21 mouse cellular contexts compared by ENCODE assay signal in the genomic region with DNA sequence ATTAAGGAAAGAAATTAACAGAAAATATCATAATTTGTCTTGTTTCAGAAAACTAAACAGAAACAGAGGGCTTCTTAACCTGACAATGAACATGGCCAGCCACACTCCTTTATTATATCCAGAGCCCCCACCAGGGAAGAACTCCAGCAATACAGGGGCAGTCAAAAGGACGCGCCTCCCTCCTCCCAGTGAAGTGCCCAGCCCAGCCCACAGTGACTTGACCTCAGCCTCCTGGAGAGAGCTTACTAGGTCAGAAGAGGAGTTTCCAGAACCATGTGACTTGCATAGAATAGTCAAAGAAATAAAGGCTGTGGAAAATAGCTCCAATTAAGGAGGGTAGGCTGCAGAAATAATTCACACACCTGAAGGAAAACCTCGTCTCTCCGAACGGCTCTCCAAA.
DNase-seq lines count a peak whose midpoint lies in the region; ATAC-seq lines count a peak whose summit lies in the region.
"Had no signal": no experiment of that assay in that cellular context is flagged by ENCODE, and none has a peak within 500 bp of the region (broad histone marks: within the 10 kb centered on the region; RNA-seq: fewer than 3 reads in every experiment).

No protein-coding gene starts in this region.

- H3K9ac ChIP-seq in forebrain, embryonic 13.5 days: no peak overlapping the region
- no peak overlapping the region for H3K9ac ChIP-seq in midbrain, embryonic 14.5 days (replicated peaks; ENCODE audit: low read length)
- H3K9ac ChIP-seq: embryonic facial prominence, embryonic 12.5 days; limb, embryonic 13.5 days; liver, embryonic 13.5 days; lung, embryonic 14.5 days had no signal

- peak overlapping the region; percentile 5; the same call in 1 of the 2 replicates for H3K4me2 ChIP-seq in forebrain, embryonic 13.5 days
- no peak overlapping the region for H3K4me2 ChIP-seq in midbrain, embryonic 14.5 days (ENCODE audit: low read length)
- H3K4me2 ChIP-seq: embryonic facial prominence, embryonic 12.5 days; limb, embryonic 13.5 days; liver, embryonic 13.5 days; lung, embryonic 14.5 days had no signal

- H3K27me3 ChIP-seq in forebrain, embryonic 13.5 days: no peaks in the 10 kb centered on the region
- peaks cover 15% of the 10 kb centered on the region for H3K27me3 ChIP-seq in forebrain, embryonic 10.5 days (ENCODE audit: poor library complexity, severe bottlenecking)
- H3K27me3 ChIP-seq in midbrain, embryonic 14.5 days (ENCODE audit: control insufficient read depth, insufficient read depth, low read length): no peaks in the 10 kb centered on the region
- H3K27me3 ChIP-seq: CH12.LX; embryonic facial prominence, embryonic 12.5 days; liver, embryonic 13.5 days had no signal

- WGBS in forebrain, embryonic 13.5 days: 10% methylated on average over 5 of the region's 5 CpGs
- WGBS in forebrain, embryonic 10.5 days: 29% methylated on average over 5 of the region's 5 CpGs
- WGBS in midbrain, embryonic 14.5 days: 38% methylated on average over 5 of the region's 5 CpGs

- DNase-seq in forebrain, embryonic 10.5 days (ENCODE audit: extremely low spot score, low spot score): no peak
- DNase-seq in kidney, postnatal 36 days: peak; percentile 4 to 9
- no peak for DNase-seq in kidney, postnatal 4 days
- DNase-seq in midbrain, embryonic 14.5 days: no peak
- no peak for DNase-seq in left cerebral cortex, adult 18-20 months (ENCODE audit: low spot score in 2 of 2)
- DNase-seq in layer of hippocampus, adult 9-10 months (ENCODE audit: low spot score): no peak
- DNase-seq: cerebellum, adult 2 months; cerebellum, postnatal 36 days; gastrocnemius, postnatal 14 days; heart, adult 18-20 months; kidney, postnatal 25 days; liver, embryonic 13.5 days; lung, embryonic 14.5 days; lung, postnatal 36 days; thymus, adult 2 months had no signal

- H3K4me3 ChIP-seq in forebrain, embryonic 13.5 days: no peak overlapping the region
- no peak overlapping the region for H3K4me3 ChIP-seq in forebrain, embryonic 10.5 days
- no peak overlapping the region for H3K4me3 ChIP-seq in midbrain, embryonic 14.5 days (replicated peaks; ENCODE audit: low read depth, low read length)
- H3K4me3 ChIP-seq: embryonic facial prominence, embryonic 12.5 days; erythroblast, embryonic 14.5 days; limb, embryonic 13.5 days; liver, embryonic 13.5 days had no signal

- no peaks in the 10 kb centered on the region for H3K36me3 ChIP-seq in forebrain, embryonic 13.5 days (ENCODE audit: poor library complexity, severe bottlenecking)
- H3K36me3 ChIP-seq in forebrain, embryonic 10.5 days (replicated peaks): no peaks in the 10 kb centered on the region
- H3K36me3 ChIP-seq in midbrain, embryonic 14.5 days (ENCODE audit: control insufficient read depth, insufficient read depth, low read length): no peaks in the 10 kb centered on the region
- H3K36me3 ChIP-seq: embryonic facial prominence, embryonic 12.5 days; limb, embryonic 13.5 days; liver, embryonic 13.5 days had no signal

- no peaks in the 10 kb centered on the region for H3K9me3 ChIP-seq in forebrain, embryonic 13.5 days (replicated peaks)
- H3K9me3 ChIP-seq in forebrain, embryonic 10.5 days: no peaks in the 10 kb centered on the region
- H3K9me3 ChIP-seq in midbrain, embryonic 14.5 days (ENCODE audit: control insufficient read depth, low read length): no peaks in the 10 kb centered on the region
- H3K9me3 ChIP-seq: embryonic facial prominence, embryonic 12.5 days; limb, embryonic 13.5 days; liver, embryonic 13.5 days had no signal

- H3K4me1 ChIP-seq in forebrain, embryonic 13.5 days: peaks cover 80% of the 10 kb centered on the region
- H3K4me1 ChIP-seq in forebrain, embryonic 10.5 days: peaks cover 87% of the 10 kb centered on the region
- H3K4me1 ChIP-seq in midbrain, embryonic 14.5 days (ENCODE audit: control insufficient read depth, insufficient read depth, low read length): peaks cover 54% of the 10 kb centered on the region
- H3K4me1 ChIP-seq: liver, embryonic 13.5 days had no signal

- ATAC-seq in forebrain, embryonic 13.5 days: peak; percentile 36; the same call in 1 of the 2 replicates
- no peak for ATAC-seq in midbrain, embryonic 14.5 days (ENCODE audit: low FRiP score, low TSS enrichment)
- ATAC-seq: intestine, embryonic 16.5 days had no signal

- H3K27ac ChIP-seq in forebrain, embryonic 13.5 days: peak overlapping the region; percentile 69
- no peak overlapping the region for H3K27ac ChIP-seq in forebrain, embryonic 10.5 days
- 0 out of 2 replicates have a peak overlapping the region, but pooled peaks have one; percentile 28 for H3K27ac ChIP-seq in midbrain, embryonic 14.5 days (replicated peaks; ENCODE audit: low read depth, low read length)
- H3K27ac ChIP-seq: embryonic facial prominence, embryonic 12.5 days; limb, embryonic 13.5 days; liver, embryonic 13.5 days had no signal

Comparison
In these comparisons a context has a peak if more than half of its experiments do, and no peak if none do; other contexts are left out.
1. DNase-seq: peak in kidney, postnatal 36 days (2 of 2); none in forebrain, embryonic 10.5 days (single experiment), kidney, postnatal 4 days (0 of 2), midbrain, embryonic 14.5 days (single experiment), left cerebral cortex, adult 18-20 months (0 of 2) and layer of hippocampus, adult 9-10 months (single experiment).